Mouse (Mus musculus) activated CD4-positive, CD25-positive, alpha-beta regulatory T cell (primary cell): ENCODE measurements around the gene Kcnh7. TPM values are rescaled to one million over a fixed set of nuclear protein-coding genes. Genes with fewer than 3 reads are reported as not detected.

Experiments
- polyA plus RNA-seq, 2 experiments: library from polyadenylated mRNA; unstranded; fragments of 100-300 nt; shearing (Covaris generic); gene quantifications; one replicate each; pipeline ENCODE4 v1.2.1; 2017

Kcnh7 gene
- under 1 TPM in 1 of 2 experiments, not detected in 1; 0.16 TPM for polyA plus RNA-seq

DNA sequence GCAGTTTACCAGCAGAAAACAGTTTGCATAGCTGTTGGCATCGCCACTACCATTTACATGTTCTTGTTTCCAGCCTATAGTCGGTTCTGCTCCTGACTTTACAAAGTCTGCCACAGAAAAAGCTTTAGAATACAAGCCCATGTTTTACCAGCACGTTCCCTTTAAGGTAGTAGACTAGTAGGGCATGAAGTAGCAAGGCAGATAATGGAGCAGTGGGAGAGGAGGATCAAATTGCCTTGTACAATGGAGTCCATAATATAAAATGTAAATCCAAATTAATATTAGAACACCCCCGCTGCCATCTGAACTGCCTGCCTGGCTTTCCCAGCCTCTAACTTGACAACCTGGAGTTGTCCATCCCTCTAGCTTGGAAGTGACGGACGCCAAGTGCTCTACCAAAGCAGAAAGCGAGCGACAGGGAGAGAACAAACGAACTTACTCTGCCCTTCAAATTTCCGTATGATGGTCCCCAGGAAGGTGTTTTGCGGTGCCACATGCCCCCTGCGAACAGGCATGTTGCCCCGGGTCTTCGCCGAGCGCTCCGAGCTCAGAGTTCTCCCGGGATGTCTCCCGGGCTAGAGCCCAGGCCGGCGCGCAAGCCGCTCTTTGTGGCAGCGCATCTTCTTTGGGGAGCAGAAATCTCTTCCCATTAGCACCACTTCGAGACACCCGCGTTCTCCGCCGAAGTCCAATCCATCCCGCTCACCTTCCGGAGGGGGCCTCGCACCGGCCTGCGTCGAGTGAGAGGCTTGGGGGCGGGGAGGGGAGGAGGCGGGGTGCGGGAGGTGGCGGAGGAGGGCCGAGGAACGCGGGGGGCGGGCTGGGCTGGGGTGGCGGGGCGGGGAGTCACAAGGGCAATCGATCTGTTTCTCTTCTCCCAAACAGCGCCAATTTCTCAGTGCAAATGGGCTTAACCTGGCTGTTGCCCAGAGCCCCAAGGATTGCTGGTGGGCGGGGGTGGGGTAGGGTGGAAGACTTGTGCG is at the start of gene Kcnh7:
Gene Kcnh7, minus strand, starts transcription at position 725 of the 983 bp plus-strand sequence.

DNA sequence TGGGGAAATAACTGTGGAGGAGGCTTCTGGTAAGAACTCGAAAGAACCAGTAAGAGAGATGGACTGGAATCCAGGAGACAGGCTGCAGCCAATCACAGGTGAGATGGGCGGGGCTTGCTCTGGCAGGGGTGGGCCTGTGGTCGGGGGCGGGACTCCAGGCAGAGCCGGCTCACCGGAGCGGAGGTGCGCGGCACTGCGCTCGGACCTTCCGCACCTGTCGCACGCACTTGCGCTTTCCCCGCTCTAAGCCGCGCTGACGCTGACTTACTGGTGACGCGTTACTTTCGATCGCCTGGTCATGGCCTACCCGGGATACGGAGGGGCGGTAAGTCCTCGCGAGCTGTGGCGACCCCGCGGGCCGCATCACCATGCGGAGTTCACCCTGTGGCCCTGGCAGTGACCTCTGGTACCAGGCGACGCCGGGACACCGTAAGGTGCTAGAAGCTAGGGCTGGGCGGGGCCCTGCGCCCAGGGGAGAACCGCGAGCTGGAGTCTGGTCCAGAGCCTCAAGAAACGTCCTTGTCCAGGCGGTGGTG is 519.9 kb downstream of the Kcnh7 start, which contains the start of gene Gca:
Gene Gca, plus strand, starts transcription at position 151 of the 536 bp plus-strand sequence.

GRCm38 (mm10) chr2:62646014-62646645 is 538.0 kb downstream of the Kcnh7 start, which contains the start of gene Ifih1:
TSS of gene Ifih1 (minus strand) at chr2:62646255.

